Mouse (Mus musculus) lung, embryonic 15.5 days (tissue): ENCODE measurements at regions not wholly inside any gene's neighbourhood (a gene's known extent, or its start where the extent isn't known, plus 50 kb on each side); places are given as distances from the start of the nearest gene placed in this dataset.

Source experiments
- ATAC-seq: fragments of 200-750 bp; cut with Nextera tagmentation; 2 replicates; pipeline ENCODE4 v1.8.0; 2017; ENCODE audit warnings: moderate number of reproducible peaks, borderline replicate concordance; ENCODE audit not compliant: low FRiP score, low TSS enrichment; ENCODE audit errors: extremely low read depth
- H3K27ac ChIP-seq: fragments of 300-500 bp; sonication (generic); 2 replicates; pipeline ENCODE4 v1.5.1; 2015; ENCODE audit warnings: moderate library complexity, mild to moderate bottlenecking, inconsistent platforms
- H3K27me3 ChIP-seq: fragments of 300-500 bp; sonication (generic); 2 replicates; pipeline ENCODE4 v1.6.1; 2015; ENCODE audit warnings: inconsistent platforms
- H3K36me3 ChIP-seq: fragments of 300-500 bp; sonication (generic); 2 replicates; pipeline ENCODE4 v1.6.1; 2015; ENCODE audit warnings: inconsistent platforms
- H3K4me1 ChIP-seq: fragments of 300-500 bp; sonication (generic); 2 replicates; pipeline ENCODE4 v1.6.1; 2015; ENCODE audit warnings: inconsistent platforms
- H3K4me2 ChIP-seq: fragments of 300-500 bp; sonication (generic); 2 replicates; pipeline ENCODE4 v1.6.1; 2015; ENCODE audit warnings: inconsistent platforms, mild to moderate bottlenecking, moderate library complexity
- H3K4me3 ChIP-seq: fragments of 300-500 bp; sonication (generic); 2 replicates; pipeline ENCODE4 v1.5.1; 2015; ENCODE audit warnings: mild to moderate bottlenecking, inconsistent platforms
- H3K9ac ChIP-seq: fragments of 300-500 bp; sonication (generic); 2 replicates; pipeline ENCODE4 v1.6.1; 2015; ENCODE audit warnings: inconsistent platforms
- H3K9me3 ChIP-seq: fragments of 300-500 bp; sonication (generic); 2 replicates; pipeline ENCODE4 v1.6.1; 2016; ENCODE audit warnings: inconsistent platforms
- WGBS: fragments of 180-500 bp; shearing (Covaris S2); methylation state at CpG from one replicate; pipeline ENCODE4 v1.1.7; 2015; 5-methylcytosine and 5-hydroxymethylcytosine counted together

- H3K27me3 ChIP-seq = no peaks in the 10 kb centered on the region
- no peaks in the 10 kb centered on the region for H3K36me3 ChIP-seq
- H3K4me3 ChIP-seq = no peak overlapping the region
- H3K9me3 ChIP-seq = no peaks in the 10 kb centered on the region; the same call in 1 of the 2 replicates
- no peak overlapping the region for H3K27ac ChIP-seq
- no peak overlapping the region for H3K4me2 ChIP-seq
- H3K4me1 ChIP-seq = no peaks in the 10 kb centered on the region
- ATAC-seq = no peak
- WGBS = 72% methylated on average over 2 of the region's 2 CpGs
- H3K9ac ChIP-seq = no peak overlapping the region
Observed at GRCm38 (mm10) chr7:39896918-39897317, 379.4 kb downstream of the Zfp619 start.

- WGBS = 91% methylated on average over 1 of the region's 1 CpGs
- H3K9me3 ChIP-seq = no peaks in the 10 kb centered on the region; the same call in 1 of the 2 replicates
Observed at GRCm38 (mm10) chr7:39898268-39898667, 380.7 kb downstream of the Zfp619 start.

GRCm38 (mm10) chr7:39933946-39934345 lies 416.4 kb downstream of the Zfp619 start:
- H3K27me3 ChIP-seq = no peaks in the 10 kb centered on the region
- no peak overlapping the region for H3K4me3 ChIP-seq
- H3K4me1 ChIP-seq = no peaks in the 10 kb centered on the region
- no peaks in the 10 kb centered on the region for H3K9me3 ChIP-seq
- H3K36me3 ChIP-seq = no peaks in the 10 kb centered on the region
- no peak for ATAC-seq
- 82% methylated on average over 1 of the region's 1 CpGs for WGBS
- no peak overlapping the region for H3K9ac ChIP-seq
- H3K4me2 ChIP-seq = no peak overlapping the region
- H3K27ac ChIP-seq = no peak overlapping the region

More at GRCm38 (mm10) chr7:39898268-39898667, 380.7 kb downstream of the Zfp619 start:
- H3K4me2 ChIP-seq = no peak overlapping the region
- ATAC-seq = no peak
- no peaks in the 10 kb centered on the region for H3K27me3 ChIP-seq
- no peak overlapping the region for H3K4me3 ChIP-seq
- no peak overlapping the region for H3K27ac ChIP-seq
- H3K4me1 ChIP-seq = no peaks in the 10 kb centered on the region
- H3K9ac ChIP-seq = no peak overlapping the region
- H3K36me3 ChIP-seq = no peaks in the 10 kb centered on the region

- no peak overlapping the region for H3K4me3 ChIP-seq
- H3K4me2 ChIP-seq = no peak overlapping the region
- ATAC-seq = no peak
- H3K27me3 ChIP-seq = no peaks in the 10 kb centered on the region
- H3K9me3 ChIP-seq = no peaks in the 10 kb centered on the region
- 68% methylated on average over 4 of the region's 4 CpGs for WGBS
- H3K9ac ChIP-seq = no peak overlapping the region
- no peaks in the 10 kb centered on the region for H3K4me1 ChIP-seq
- no peak overlapping the region for H3K27ac ChIP-seq
- no peaks in the 10 kb centered on the region for H3K36me3 ChIP-seq
Observed at GRCm38 (mm10) chr7:39937262-39937661, 419.7 kb downstream of the Zfp619 start.

- Histone ChIP-seq H3K9ac (no peak overlapping the region), H3K4me1 (no peaks in the 10 kb centered on the region), H3K4me2 (no peak overlapping the region), H3K36me3 (no peaks in the 10 kb centered on the region), H3K4me3 (no peak overlapping the region), H3K27ac (no peak overlapping the region), H3K9me3 (no peaks in the 10 kb centered on the region), H3K27me3 (no peaks in the 10 kb centered on the region)
- WGBS = 44% methylated on average over 1 of the region's 1 CpGs
- no peak for ATAC-seq
Observed at GRCm38 (mm10) chr7:39942262-39942900, 424.8 kb downstream of the Zfp619 start.

- no peaks in the 10 kb centered on the region for H3K9me3 ChIP-seq
- no peaks in the 10 kb centered on the region for H3K4me1 ChIP-seq
- H3K27ac ChIP-seq = no peak overlapping the region
- H3K9ac ChIP-seq = no peak overlapping the region
- H3K27me3 ChIP-seq = no peaks in the 10 kb centered on the region
- no peaks in the 10 kb centered on the region for H3K36me3 ChIP-seq
- WGBS = 17% methylated on average over 7 of the region's 7 CpGs
- no peak for ATAC-seq
- no peak overlapping the region for H3K4me2 ChIP-seq
- no peak overlapping the region for H3K4me3 ChIP-seq
Observed at GRCm38 (mm10) chr7:39954110-39954509, 436.5 kb downstream of the Zfp619 start.

GRCm38 (mm10) chr7:39954931-39955330 lies 437.4 kb downstream of the Zfp619 start:
- no peak for ATAC-seq
- Histone ChIP-seq H3K27me3 (no peaks in the 10 kb centered on the region), H3K27ac (no peak overlapping the region), H3K4me1 (no peaks in the 10 kb centered on the region), H3K9ac (no peak overlapping the region), H3K4me3 (no peak overlapping the region), H3K36me3 (no peaks in the 10 kb centered on the region), H3K4me2 (no peak overlapping the region), H3K9me3 (no peaks in the 10 kb centered on the region)

GRCm38 (mm10) chr7:39978121-39978520 lies 460.6 kb downstream of the Zfp619 start:
- Histone ChIP-seq H3K27ac (no peak overlapping the region), H3K4me3 (no peak overlapping the region), H3K9me3 (no peaks in the 10 kb centered on the region), H3K4me1 (no peaks in the 10 kb centered on the region), H3K4me2 (no peak overlapping the region), H3K36me3 (no peaks in the 10 kb centered on the region), H3K27me3 (no peaks in the 10 kb centered on the region), H3K9ac (no peak overlapping the region)
- ATAC-seq = no peak
- 56% methylated on average over 2 of the region's 2 CpGs for WGBS

- H3K9ac ChIP-seq = no peak overlapping the region
- WGBS = 67% methylated on average over 4 of the region's 4 CpGs
- ATAC-seq = no peak
- H3K4me1 ChIP-seq = no peaks in the 10 kb centered on the region
- no peak overlapping the region for H3K4me3 ChIP-seq
- no peak overlapping the region for H3K27ac ChIP-seq
- H3K27me3 ChIP-seq = no peaks in the 10 kb centered on the region
- no peaks in the 10 kb centered on the region for H3K36me3 ChIP-seq
- H3K4me2 ChIP-seq = no peak overlapping the region
- no peaks in the 10 kb centered on the region for H3K9me3 ChIP-seq
Observed at GRCm38 (mm10) chr7:39981647-39982046, 464.1 kb downstream of the Zfp619 start.
